Mouse (Mus musculus): Measurements from ENCODE around the gene Ttc28. TPM values are rescaled to one million over a fixed set of nuclear protein-coding genes. Genes with fewer than 3 reads are reported as not detected.

The Ttc28 gene
- polyA plus RNA-seq, 1 experiment from 2014 or later: 14.5 TPM

DNA sequence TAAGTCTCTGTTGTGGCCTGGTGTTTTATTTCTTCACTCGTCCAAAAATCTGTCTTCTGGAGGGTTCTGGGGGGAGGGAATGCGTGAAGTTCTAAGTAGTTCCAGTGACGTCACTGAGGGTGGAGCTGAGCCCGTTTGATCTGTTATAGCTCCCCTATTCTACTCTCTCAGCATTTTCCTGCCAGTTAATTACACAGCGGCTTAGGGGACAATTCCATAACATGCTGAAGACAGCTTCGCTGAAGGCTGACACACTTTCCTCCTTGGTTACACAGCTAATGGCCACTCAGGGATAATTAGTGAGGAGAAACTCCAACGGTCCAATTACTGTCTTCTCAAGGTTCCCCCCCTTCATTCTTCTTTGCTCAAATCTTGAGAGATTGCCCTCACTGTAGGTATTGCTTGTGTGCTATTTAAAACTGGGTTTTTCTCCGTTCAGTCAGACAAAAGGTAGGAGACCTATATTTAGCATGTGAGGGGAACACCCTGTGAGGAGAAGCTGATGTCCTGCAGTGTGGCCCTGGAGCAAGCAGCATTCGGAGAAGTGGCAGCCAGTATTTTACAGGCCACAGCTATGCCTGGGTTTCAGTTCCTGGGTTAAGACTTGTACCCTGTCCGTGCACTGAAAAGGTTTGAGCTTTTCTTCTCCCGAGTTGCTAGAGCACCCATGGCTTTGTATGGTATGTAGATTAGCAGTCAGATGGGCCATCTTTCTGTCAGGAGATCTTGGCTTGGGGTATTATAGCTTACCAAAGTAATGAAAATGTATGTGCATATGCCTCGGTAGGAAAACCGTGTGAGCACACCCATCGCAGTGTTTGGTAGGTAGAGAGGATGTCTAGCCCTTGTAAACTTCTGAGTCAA lies 126.9 kb downstream of the Ttc28 start:
- 47% methylated on average over 14 of the region's 14 CpGs for WGBS
- H3K27me3 ChIP-seq (replicated peaks; ENCODE audit: control insufficient read depth, insufficient read depth, low read length): no peaks in the 10 kb centered on the region
- H3K4me3 ChIP-seq (ENCODE audit: low read length): no peak overlapping the region
- H3K4me2 ChIP-seq (ENCODE audit: low read length): 0 out of 2 replicates have a peak overlapping the region, but pooled peaks have one; percentile 5
- peaks cover 17% of the 10 kb centered on the region for H3K4me1 ChIP-seq (ENCODE audit: control insufficient read depth, insufficient read depth, low read depth, low read length)
- 0 out of 2 replicates have a peak, but pooled peaks cover 3% of the 10 kb centered on the region for H3K36me3 ChIP-seq (ENCODE audit: control insufficient read depth, insufficient read depth, low read length)
- H3K9me3 ChIP-seq (ENCODE audit: control insufficient read depth, low read length): no peaks in the 10 kb centered on the region
- peak; percentile 70 for ATAC-seq
- peak overlapping the region; percentile 0; the same call in 1 of the 2 replicates for H3K9ac ChIP-seq (ENCODE audit: low read depth, low read length)
- peak overlapping the region; percentile 55; the same call in 1 of the 2 replicates for H3K27ac ChIP-seq (ENCODE audit: low read depth, low read length)

DNA sequence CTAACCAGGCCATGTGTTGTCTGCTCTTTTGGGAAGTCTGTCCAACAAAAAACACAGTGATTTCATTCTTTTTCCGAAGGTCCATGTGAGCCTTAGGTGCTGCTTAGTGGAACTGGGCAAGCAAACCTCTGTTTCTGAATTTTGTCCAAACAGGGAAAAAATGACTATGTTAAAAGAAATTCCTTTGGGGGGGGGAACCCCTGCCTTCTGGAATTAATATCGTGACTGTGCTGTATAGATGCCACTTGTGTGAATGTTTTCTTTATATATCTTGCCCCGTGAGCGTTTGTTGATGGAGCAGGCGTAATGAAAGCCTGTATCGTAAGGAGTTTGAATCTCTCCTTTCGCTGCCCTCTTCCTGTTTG lies 127.5 kb downstream of the Ttc28 start:
- ATAC-seq: no peak
- Histone ChIP-seq H3K4me1 (ENCODE audit: control insufficient read depth, insufficient read depth, low read depth, low read length) (peaks cover 22% of the 10 kb centered on the region), H3K4me3 (ENCODE audit: low read length) (no peak overlapping the region), H3K9me3 (ENCODE audit: control insufficient read depth, low read length) (no peaks in the 10 kb centered on the region), H3K27me3 (replicated peaks; ENCODE audit: control insufficient read depth, insufficient read depth, low read length) (no peaks in the 10 kb centered on the region), H3K27ac (ENCODE audit: low read depth, low read length) (peak overlapping the region; percentile 55; the same call in 1 of the 2 replicates), H3K36me3 (ENCODE audit: control insufficient read depth, insufficient read depth, low read length) (0 out of 2 replicates have a peak, but pooled peaks cover 3% of the 10 kb centered on the region), H3K4me2 (ENCODE audit: low read length) (no peak overlapping the region), H3K9ac (ENCODE audit: low read depth, low read length) (no peak overlapping the region)
- WGBS: 81% methylated on average over 7 of the region's 7 CpGs

DNA sequence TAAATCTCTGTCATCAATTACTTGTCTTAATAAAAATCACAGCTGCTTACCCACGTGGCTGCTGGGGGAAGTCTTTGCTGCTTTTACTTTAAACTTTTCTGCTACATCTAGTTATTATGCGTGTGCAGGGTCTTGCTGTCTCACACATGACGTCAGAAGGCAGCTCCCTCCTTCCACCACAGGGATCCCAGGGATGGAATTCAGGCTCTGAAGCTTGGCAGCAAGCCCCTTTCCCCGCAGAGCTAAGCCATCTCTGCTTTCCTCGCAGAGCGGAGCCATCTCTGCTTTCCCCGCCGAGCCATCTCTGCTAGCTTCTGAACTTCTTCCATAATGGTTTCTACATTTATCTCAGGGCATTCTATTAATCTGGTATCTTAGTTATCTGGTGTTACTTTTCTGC lies 128.3 kb downstream of the Ttc28 start:
- no peak overlapping the region for H3K4me3 ChIP-seq (ENCODE audit: low read length)
- 0 out of 2 replicates have a peak, but pooled peaks cover 3% of the 10 kb centered on the region for H3K36me3 ChIP-seq (ENCODE audit: control insufficient read depth, insufficient read depth, low read length)
- no peak overlapping the region for H3K4me2 ChIP-seq (ENCODE audit: low read length)
- no peaks in the 10 kb centered on the region for H3K27me3 ChIP-seq (replicated peaks; ENCODE audit: control insufficient read depth, insufficient read depth, low read length)
- 38% methylated on average over 8 of the region's 8 CpGs for WGBS
- no peaks in the 10 kb centered on the region for H3K9me3 ChIP-seq (ENCODE audit: control insufficient read depth, low read length)
- H3K27ac ChIP-seq (ENCODE audit: low read depth, low read length): no peak overlapping the region
- H3K4me1 ChIP-seq (ENCODE audit: control insufficient read depth, insufficient read depth, low read depth, low read length): peaks cover 24% of the 10 kb centered on the region
- ATAC-seq: no peak
- H3K9ac ChIP-seq (ENCODE audit: low read depth, low read length): no peak overlapping the region

DNA sequence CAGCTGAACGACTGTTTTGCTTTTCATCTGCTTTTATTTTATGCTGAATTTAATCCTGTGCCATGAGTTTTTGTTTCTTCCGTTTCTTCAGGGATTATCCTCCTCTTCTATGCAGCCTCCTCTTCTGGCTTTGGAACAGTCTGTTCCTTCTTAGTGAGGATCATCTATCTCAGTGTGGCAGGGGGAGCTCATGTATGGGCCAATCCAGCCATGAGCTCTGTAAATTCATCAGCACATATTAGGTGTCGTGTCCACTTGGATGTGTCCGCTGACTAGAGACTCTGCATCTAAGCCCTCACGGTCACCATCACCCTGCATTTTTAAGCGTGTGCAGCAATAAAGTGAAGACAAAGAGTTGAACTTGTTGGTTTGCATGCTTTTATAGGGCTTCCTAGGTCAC lies 128.8 kb downstream of the Ttc28 start:
- peaks cover 24% of the 10 kb centered on the region for H3K4me1 ChIP-seq (ENCODE audit: control insufficient read depth, insufficient read depth, low read depth, low read length)
- 78% methylated on average over 6 of the region's 6 CpGs for WGBS
- H3K27me3 ChIP-seq (replicated peaks; ENCODE audit: control insufficient read depth, insufficient read depth, low read length): no peaks in the 10 kb centered on the region
- H3K36me3 ChIP-seq (ENCODE audit: control insufficient read depth, insufficient read depth, low read length): 0 out of 2 replicates have a peak, but pooled peaks cover 3% of the 10 kb centered on the region
- H3K9ac ChIP-seq (ENCODE audit: low read depth, low read length): no peak overlapping the region
- no peaks in the 10 kb centered on the region for H3K9me3 ChIP-seq (ENCODE audit: control insufficient read depth, low read length)
- no peak for ATAC-seq
- no peak overlapping the region for H3K4me3 ChIP-seq (ENCODE audit: low read length)
- no peak overlapping the region for H3K4me2 ChIP-seq (ENCODE audit: low read length)
- no peak overlapping the region for H3K27ac ChIP-seq (ENCODE audit: low read depth, low read length)

DNA sequence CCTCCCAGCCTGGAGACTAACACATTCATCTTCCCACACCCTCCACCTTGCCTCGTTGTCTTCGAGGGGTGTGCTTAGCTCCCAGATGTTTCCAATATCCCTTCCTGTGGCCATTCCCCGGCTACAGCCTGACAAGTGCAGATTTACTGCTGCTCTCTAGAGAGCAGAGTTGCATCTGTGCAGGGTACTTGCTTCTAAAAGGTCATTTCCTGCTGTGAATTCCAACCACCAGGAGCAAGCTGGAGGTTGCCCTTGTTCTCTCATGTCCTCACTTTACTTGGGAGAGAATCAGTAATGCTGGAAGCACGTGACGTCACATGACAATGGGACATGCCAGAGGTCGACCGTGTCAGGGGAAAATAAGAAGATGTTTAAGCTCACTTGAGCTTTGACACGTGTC lies 131.7 kb downstream of the Ttc28 start:
- Histone ChIP-seq H3K9ac (ENCODE audit: low read depth, low read length) (no peak overlapping the region), H3K9me3 (ENCODE audit: control insufficient read depth, low read length) (no peaks in the 10 kb centered on the region), H3K36me3 (ENCODE audit: control insufficient read depth, insufficient read depth, low read length) (0 out of 2 replicates have a peak, but pooled peaks cover 3% of the 10 kb centered on the region), H3K27ac (ENCODE audit: low read depth, low read length) (no peak overlapping the region), H3K4me1 (ENCODE audit: control insufficient read depth, insufficient read depth, low read depth, low read length) (peaks cover 32% of the 10 kb centered on the region), H3K4me3 (ENCODE audit: low read length) (no peak overlapping the region), H3K27me3 (replicated peaks; ENCODE audit: control insufficient read depth, insufficient read depth, low read length) (no peaks in the 10 kb centered on the region), H3K4me2 (ENCODE audit: low read length) (no peak overlapping the region)
- WGBS: 42% methylated on average over 8 of the region's 8 CpGs
- ATAC-seq: no peak

DNA sequence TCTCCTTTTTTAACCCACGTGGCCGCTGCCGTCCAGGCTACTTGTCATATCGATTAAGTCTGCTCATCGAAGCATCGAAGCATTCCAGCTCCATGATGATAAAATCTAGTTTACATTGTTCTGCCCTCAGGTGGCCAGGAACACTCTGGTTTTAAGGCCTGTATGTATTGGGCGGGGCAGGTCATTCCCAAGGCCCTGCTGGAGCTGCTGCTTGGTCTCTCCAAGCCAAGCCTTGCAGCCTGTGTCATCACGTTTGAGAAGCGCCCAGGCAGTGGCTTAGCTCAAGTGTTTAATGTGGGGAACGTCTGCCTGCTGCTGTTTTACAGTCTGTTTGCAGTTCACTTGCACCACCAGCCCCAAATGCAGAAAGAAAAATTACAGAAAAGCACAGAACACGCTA lies 132.5 kb downstream of the Ttc28 start:
- no peaks in the 10 kb centered on the region for H3K9me3 ChIP-seq (ENCODE audit: control insufficient read depth, low read length)
- no peak overlapping the region for H3K4me3 ChIP-seq (ENCODE audit: low read length)
- H3K4me2 ChIP-seq (ENCODE audit: low read length): no peak overlapping the region
- 0 out of 2 replicates have a peak, but pooled peaks cover 3% of the 10 kb centered on the region for H3K36me3 ChIP-seq (ENCODE audit: control insufficient read depth, insufficient read depth, low read length)
- no peak overlapping the region for H3K9ac ChIP-seq (ENCODE audit: low read depth, low read length)
- WGBS: 62% methylated on average over 11 of the region's 11 CpGs
- ATAC-seq: no peak
- no peak overlapping the region; the same call in 1 of the 2 replicates for H3K27ac ChIP-seq (ENCODE audit: low read depth, low read length)
- H3K27me3 ChIP-seq (replicated peaks; ENCODE audit: control insufficient read depth, insufficient read depth, low read length): no peaks in the 10 kb centered on the region
- H3K4me1 ChIP-seq (ENCODE audit: control insufficient read depth, insufficient read depth, low read depth, low read length): peaks cover 26% of the 10 kb centered on the region

DNA sequence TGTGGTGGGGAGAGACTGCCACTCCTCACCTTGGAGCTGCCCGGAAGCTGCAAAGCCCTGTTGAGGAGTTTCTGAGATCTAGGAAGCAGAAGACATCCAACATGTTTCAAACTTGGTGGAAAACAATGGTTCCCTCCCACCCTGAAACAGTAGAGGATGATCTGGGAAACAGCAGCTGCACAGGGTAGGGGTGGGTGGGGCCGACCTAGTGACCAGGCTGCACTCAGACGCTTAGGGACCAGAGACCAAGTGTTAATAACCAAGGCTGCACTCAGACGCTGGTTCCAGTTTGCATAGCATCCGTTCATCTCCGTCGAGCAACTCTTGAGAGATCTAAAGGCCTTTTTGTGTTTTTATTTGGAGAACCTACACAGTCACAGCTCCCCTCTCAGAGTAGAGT lies 133.0 kb downstream of the Ttc28 start:
- Histone ChIP-seq H3K4me3 (ENCODE audit: low read length) (no peak overlapping the region), H3K4me1 (ENCODE audit: control insufficient read depth, insufficient read depth, low read depth, low read length) (peaks cover 25% of the 10 kb centered on the region), H3K9ac (ENCODE audit: low read depth, low read length) (no peak overlapping the region), H3K27me3 (replicated peaks; ENCODE audit: control insufficient read depth, insufficient read depth, low read length) (no peaks in the 10 kb centered on the region), H3K4me2 (ENCODE audit: low read length) (no peak overlapping the region), H3K9me3 (ENCODE audit: control insufficient read depth, low read length) (no peaks in the 10 kb centered on the region), H3K36me3 (ENCODE audit: control insufficient read depth, insufficient read depth, low read length) (0 out of 2 replicates have a peak, but pooled peaks cover 3% of the 10 kb centered on the region), H3K27ac (ENCODE audit: low read depth, low read length) (no peak overlapping the region; the same call in 1 of the 2 replicates)
- WGBS: 52% methylated on average over 7 of the region's 7 CpGs
- no peak for ATAC-seq

DNA sequence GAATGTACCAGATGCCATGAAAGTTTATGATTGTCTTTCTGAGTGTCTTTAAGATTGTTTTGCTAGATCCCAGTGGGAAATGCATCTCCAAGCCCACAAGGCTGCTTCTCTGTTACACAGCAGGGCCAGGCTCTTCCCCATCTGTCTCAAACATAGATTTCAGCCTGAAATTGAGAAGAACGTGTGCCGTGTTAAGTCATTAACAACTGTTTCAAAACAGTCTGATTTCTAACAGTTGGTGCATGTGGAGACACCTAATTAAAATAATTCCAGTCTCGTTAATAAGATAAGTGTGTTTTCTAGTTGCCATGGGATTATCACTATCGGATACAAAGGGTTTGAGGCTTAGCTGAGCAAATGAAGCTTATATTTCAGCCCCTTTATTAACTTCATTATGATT lies 135.4 kb downstream of the Ttc28 start:
- WGBS: 44% methylated on average over 4 of the region's 4 CpGs
- Histone ChIP-seq H3K27me3 (replicated peaks; ENCODE audit: control insufficient read depth, insufficient read depth, low read length) (no peaks in the 10 kb centered on the region), H3K27ac (ENCODE audit: low read depth, low read length) (no peak overlapping the region), H3K9me3 (ENCODE audit: control insufficient read depth, low read length) (no peaks in the 10 kb centered on the region), H3K4me2 (ENCODE audit: low read length) (no peak overlapping the region), H3K36me3 (ENCODE audit: control insufficient read depth, insufficient read depth, low read length) (no peaks in the 10 kb centered on the region), H3K9ac (ENCODE audit: low read depth, low read length) (no peak overlapping the region), H3K4me3 (ENCODE audit: low read length) (no peak overlapping the region), H3K4me1 (ENCODE audit: control insufficient read depth, insufficient read depth, low read depth, low read length) (peaks cover 21% of the 10 kb centered on the region)
- ATAC-seq: no peak

DNA sequence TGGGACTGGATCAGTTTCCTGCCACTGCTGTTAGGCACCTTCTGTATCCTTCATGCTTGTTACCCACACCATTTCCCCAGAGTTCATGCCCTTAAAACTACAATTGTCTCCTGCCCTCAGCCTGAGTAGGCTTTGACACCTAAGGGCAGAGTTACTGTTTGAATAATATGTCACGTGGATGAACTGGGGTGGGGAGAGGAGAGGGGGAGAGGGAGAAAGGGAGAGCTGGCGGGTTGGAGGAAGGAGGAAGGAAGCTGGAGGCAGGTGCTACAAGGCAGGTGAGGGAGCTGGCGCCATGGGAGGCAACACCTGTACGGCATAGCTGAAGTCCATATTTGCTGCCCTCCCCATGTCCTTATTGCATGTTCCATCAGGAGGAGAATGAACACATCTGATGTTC lies 137.7 kb downstream of the Ttc28 start:
- Histone ChIP-seq H3K36me3 (ENCODE audit: control insufficient read depth, insufficient read depth, low read length) (no peaks in the 10 kb centered on the region), H3K9ac (ENCODE audit: low read depth, low read length) (no peak overlapping the region), H3K9me3 (ENCODE audit: control insufficient read depth, low read length) (no peaks in the 10 kb centered on the region), H3K27ac (ENCODE audit: low read depth, low read length) (no peak overlapping the region), H3K4me3 (ENCODE audit: low read length) (no peak overlapping the region), H3K27me3 (replicated peaks; ENCODE audit: control insufficient read depth, insufficient read depth, low read length) (no peaks in the 10 kb centered on the region), H3K4me1 (ENCODE audit: control insufficient read depth, insufficient read depth, low read depth, low read length) (peaks cover 10% of the 10 kb centered on the region), H3K4me2 (ENCODE audit: low read length) (no peak overlapping the region)
- no peak for ATAC-seq
- WGBS: 70% methylated on average over 4 of the region's 4 CpGs
